Mouse (Mus musculus): Measurements from ENCODE around the gene Pgap2. TPM values are rescaled to one million over a fixed set of nuclear protein-coding genes. Genes with fewer than 3 reads are reported as not detected.
"Not testable (repeated sequence)": the region's sequence is repeated elsewhere in the genome, so short reads cannot be mapped to it uniquely, and the experiment has no call there.

Gene Pgap2
- polyA plus RNA-seq, 1 experiment from 2014 or later, result 98.9 TPM

GRCm38 (mm10) chr7:102256636-102257035 is 46.6 kb downstream of the Pgap2 start:
- Histone ChIP-seq H3K27ac (no peak overlapping the region), H3K9me3 (no peaks in the 10 kb centered on the region), H3K36me3 (no peaks in the 10 kb centered on the region), H3K4me2 (replicated peaks) (no peak overlapping the region), H3K4me1 (replicated peaks) (no peaks in the 10 kb centered on the region), H3K9ac (no peak overlapping the region), H3K27me3 (replicated peaks) (no peaks in the 10 kb centered on the region), H3K4me3 (replicated peaks) (no peak overlapping the region)
- 79% methylated on average over 3 of the region's 3 CpGs for WGBS
- ATAC-seq, result no peak

- no peaks in the 10 kb centered on the region for H3K36me3 ChIP-seq
- peak; percentile 75; the same call in 1 of the 2 replicates for ATAC-seq
- no peak overlapping the region for H3K27ac ChIP-seq
- no peak overlapping the region for H3K4me3 ChIP-seq (replicated peaks)
- H3K9me3 ChIP-seq, result no peaks in the 10 kb centered on the region
- H3K9ac ChIP-seq, result no peak overlapping the region
- no peaks in the 10 kb centered on the region for H3K27me3 ChIP-seq (replicated peaks)
- no peak overlapping the region for H3K4me2 ChIP-seq (replicated peaks)
- H3K4me1 ChIP-seq (replicated peaks), result no peaks in the 10 kb centered on the region
- WGBS, result 18% methylated on average over 4 of the region's 4 CpGs
These were observed 48.2 kb downstream of the Pgap2 start for GRCm38 (mm10) chr7:102258189-102258588.

- Histone ChIP-seq H3K27me3 (replicated peaks) (no peaks in the 10 kb centered on the region), H3K36me3 (no peaks in the 10 kb centered on the region), H3K27ac (no peak overlapping the region), H3K9me3 (no peaks in the 10 kb centered on the region), H3K4me3 (replicated peaks) (no peak overlapping the region), H3K9ac (no peak overlapping the region), H3K4me2 (replicated peaks) (no peak overlapping the region), H3K4me1 (replicated peaks) (no peaks in the 10 kb centered on the region)
- ATAC-seq, result no peak
- WGBS, result 61% methylated on average over 3 of the region's 3 CpGs
These were observed 48.7 kb downstream of the Pgap2 start for GRCm38 (mm10) chr7:102258753-102259152.

DNA sequence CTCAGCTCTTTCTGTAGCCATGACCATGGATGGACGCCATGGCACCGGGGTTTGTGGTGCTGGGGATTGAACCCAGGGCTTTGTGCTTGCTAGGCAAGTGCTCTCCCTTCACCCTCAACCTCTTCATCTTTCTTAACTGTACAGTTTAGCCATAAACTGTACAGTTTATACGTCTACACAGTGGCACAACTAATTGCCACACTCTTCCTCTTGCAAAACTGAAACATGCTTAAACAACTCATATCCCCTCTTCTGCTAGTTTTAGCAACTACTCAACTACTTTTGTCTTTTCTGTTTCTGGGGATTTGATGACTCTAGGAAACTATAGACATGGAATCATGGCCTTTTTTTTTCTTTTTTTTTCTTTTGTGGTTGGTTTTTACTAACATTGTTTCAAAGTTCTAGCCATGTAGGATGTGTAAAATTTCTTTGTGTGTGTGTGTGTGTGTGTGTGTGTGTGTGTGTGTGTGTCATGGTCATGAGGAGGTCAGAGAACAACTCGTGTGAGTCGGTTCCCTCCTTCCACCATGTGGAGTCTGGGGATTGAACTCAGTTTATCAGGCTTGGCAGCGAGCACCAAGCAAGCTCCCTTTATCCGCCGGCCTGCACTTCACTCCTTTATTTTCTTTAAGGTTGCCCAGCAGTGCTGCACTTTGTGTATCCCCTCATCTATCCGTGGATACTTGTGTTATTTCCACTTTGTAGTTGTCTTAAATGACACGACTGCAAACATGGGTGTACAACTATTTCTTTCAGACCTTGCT is 49.9 kb downstream of the Pgap2 start:
- 83% methylated on average over 10 of the region's 10 CpGs for WGBS
- ATAC-seq, result no peak
- Histone ChIP-seq H3K9me3 (no peaks in the 10 kb centered on the region), H3K4me2 (replicated peaks) (no peak overlapping the region), H3K27me3 (replicated peaks) (no peaks in the 10 kb centered on the region), H3K4me3 (replicated peaks) (no peak overlapping the region), H3K27ac (no peak overlapping the region), H3K4me1 (replicated peaks) (no peaks in the 10 kb centered on the region), H3K36me3 (no peaks in the 10 kb centered on the region), H3K9ac (no peak overlapping the region)

- ATAC-seq, result no peak
- WGBS, result 87% methylated on average over 1 of the region's 1 CpGs
- no peak overlapping the region for H3K4me2 ChIP-seq (replicated peaks)
These were observed 50.5 kb downstream of the Pgap2 start for GRCm38 (mm10) chr7:102260518-102260917.

DNA sequence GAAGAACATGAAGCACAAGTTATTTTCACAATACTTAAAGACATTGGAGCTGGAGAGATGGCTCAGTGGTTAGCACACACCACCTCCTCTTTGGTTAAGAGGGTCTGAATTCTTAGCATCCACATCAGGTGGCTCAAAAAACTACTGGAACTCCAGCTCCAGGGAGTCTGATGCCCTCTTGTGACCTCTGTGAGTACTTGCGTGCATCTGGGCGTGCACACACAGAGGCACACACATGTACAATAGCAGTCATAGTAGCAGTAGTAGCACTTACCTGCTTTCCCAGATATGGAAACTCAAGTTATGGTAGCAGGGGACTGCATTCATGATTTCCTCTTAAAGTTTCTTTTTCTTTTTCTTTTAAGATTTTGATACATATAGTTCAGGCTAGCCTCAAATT is 53.0 kb downstream of the Pgap2 start:
- H3K4me1 ChIP-seq (replicated peaks), result no peaks in the 10 kb centered on the region
- H3K27ac ChIP-seq, result no peak overlapping the region
- ATAC-seq, result no peak
- no peaks in the 10 kb centered on the region for H3K36me3 ChIP-seq
- H3K4me2 ChIP-seq (replicated peaks), result no peak overlapping the region
- H3K4me3 ChIP-seq (replicated peaks), result no peak overlapping the region
- WGBS, result 90% methylated on average over 2 of the region's 2 CpGs
- H3K27me3 ChIP-seq (replicated peaks), result no peaks in the 10 kb centered on the region
- no peaks in the 10 kb centered on the region for H3K9me3 ChIP-seq
- H3K9ac ChIP-seq, result no peak overlapping the region

More at GRCm38 (mm10) chr7:102260518-102260917, 50.5 kb downstream of the Pgap2 start:
- H3K36me3 ChIP-seq, result no peaks in the 10 kb centered on the region
- no peaks in the 10 kb centered on the region for H3K4me1 ChIP-seq (replicated peaks)
- H3K27ac ChIP-seq, result no peak overlapping the region
- no peaks in the 10 kb centered on the region for H3K9me3 ChIP-seq
- H3K4me3 ChIP-seq (replicated peaks), result no peak overlapping the region
- H3K27me3 ChIP-seq (replicated peaks), result no peaks in the 10 kb centered on the region
- no peak overlapping the region for H3K9ac ChIP-seq

DNA sequence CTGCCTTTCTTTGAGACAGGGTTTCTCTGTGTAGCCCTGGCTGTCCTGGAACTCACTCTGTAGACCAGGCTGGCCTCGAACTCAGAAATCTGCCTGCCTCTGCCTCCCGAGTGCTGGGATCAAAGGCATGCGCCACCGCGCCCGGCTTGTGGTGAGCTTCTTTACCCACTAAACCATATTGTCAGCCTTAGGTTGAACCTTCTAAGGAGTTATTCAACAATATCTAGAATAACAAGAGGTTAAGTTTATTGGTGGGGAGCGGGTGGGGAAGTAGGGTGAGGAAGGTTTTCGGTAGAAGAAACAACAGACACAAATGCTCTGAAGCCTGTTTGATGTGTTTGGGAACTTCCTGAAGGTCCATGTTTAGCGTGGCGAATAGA is 56.0 kb downstream of the Pgap2 start:
- H3K4me1 ChIP-seq (replicated peaks); H3K9ac ChIP-seq; H3K4me3 ChIP-seq (replicated peaks); H3K27me3 ChIP-seq (replicated peaks); H3K27ac ChIP-seq; H3K36me3 ChIP-seq; ATAC-seq; H3K9me3 ChIP-seq; H3K4me2 ChIP-seq (replicated peaks): not testable (repeated sequence)
- 89% methylated on average over 10 of the region's 10 CpGs for WGBS

DNA sequence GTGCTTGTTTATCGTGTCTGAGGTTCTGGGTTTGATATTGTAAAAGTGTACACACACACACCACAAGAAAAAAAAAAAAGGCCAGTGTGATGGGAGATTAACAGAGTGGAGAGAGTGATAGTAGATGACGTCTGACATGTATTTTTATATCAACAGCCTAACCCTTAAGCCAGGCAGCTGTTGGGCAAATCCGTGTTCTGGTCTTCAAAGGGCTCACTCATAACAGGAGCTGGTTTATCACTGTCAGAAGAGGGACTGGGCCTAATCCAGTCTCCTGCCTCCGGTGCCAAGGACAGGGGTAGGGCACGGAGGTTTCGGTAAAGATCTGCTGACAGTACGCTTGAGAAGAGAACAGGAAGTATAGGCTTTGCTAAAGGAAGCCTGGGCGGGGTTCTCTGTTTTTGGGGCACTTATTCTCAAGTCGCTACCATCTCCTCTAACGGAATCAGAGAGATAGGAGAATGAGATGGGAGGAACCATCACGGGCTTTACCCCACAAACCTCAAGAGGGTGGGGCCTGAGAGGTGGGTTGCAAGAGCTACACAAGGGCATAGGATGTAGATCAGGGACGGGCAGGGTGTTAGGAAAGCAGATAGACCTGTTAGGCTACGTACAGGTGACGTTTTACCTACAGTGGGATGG is 56.5 kb downstream of the Pgap2 start:
- H3K9me3 ChIP-seq, result no peaks in the 10 kb centered on the region
- H3K27ac ChIP-seq, result no peak overlapping the region
- 0 out of 2 replicates have a peak, but pooled peaks cover 6% of the 10 kb centered on the region for H3K4me1 ChIP-seq (replicated peaks)
- WGBS, result 48% methylated on average over 14 of the region's 14 CpGs
- H3K36me3 ChIP-seq, result no peaks in the 10 kb centered on the region
- peak overlapping the region; percentile 77; the same call in 1 of the 2 replicates for H3K4me2 ChIP-seq (replicated peaks)
- H3K27me3 ChIP-seq (replicated peaks), result no peaks in the 10 kb centered on the region
- peak; percentile 17 for ATAC-seq
- no peak overlapping the region for H3K9ac ChIP-seq
- no peak overlapping the region; the same call in 1 of the 2 replicates for H3K4me3 ChIP-seq (replicated peaks)

DNA sequence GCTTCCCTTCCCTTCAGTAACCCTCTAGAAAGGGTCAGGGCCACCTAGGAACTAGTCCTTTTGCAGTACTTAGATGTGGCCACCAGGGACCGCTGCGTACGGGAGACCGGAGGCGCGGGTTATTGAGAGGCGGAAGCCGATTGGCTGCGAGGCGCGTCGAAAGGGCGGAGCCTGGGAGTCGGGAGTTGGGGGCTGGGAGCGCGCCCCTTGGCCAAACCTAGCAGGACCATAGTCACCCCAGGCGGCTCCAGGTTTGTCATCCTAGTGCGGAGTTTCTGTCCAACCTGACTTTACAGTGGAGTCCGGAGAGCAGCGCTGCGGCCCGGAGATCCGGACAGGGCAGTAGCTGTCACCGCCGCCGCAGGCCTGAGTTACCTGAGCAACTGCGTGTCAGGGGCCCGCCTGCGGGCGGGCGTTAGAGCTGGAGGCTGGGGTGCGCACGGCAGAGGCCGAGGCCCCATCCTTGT is 57.1 kb downstream of the Pgap2 start:
- Histone ChIP-seq H3K27ac (peak overlapping the region; percentile 51; the same call in 1 of the 2 replicates), H3K36me3 (no peaks in the 10 kb centered on the region)
- 0% methylated on average over 34 of the region's 34 CpGs for whole genome bisulfite sequencing

DNA sequence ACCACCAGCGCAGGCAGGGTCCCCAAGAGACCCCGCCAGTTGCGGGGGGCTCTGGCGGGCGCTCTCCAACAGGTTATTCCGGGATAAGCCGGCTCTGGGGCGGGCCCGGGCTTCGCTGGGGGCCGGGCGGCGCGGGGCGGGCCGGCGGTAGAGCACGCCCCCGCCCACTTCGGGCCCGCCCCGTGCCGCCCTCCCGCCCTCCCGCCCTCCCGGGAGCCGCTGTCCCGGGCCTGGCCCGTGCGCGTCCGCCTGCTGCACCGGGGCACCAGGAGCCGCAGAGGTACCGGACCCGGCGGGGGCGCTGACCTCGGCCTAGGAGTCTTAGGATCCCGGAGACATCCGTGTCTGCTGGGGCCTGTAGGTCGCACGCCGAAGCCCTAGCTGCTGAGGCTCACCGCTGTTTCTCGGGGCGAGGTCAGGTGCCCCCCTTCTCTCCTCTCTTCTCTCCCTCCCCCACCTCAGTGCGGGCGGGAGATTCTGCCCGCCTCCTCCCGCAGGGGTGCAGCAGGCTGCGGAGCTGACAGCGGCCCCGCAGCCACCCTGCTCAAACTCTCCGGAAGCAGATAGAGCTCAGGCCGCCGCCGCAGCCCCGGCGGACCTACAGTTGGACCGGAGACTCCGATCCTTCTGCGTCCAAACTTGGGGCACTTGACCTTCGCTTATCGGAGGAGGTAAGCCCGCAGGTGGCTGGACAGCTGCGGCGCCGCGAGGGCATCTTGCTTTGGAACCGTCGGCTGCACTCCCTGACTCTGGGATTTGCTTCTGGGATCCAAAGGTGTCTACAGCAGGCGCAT is 57.8 kb downstream of the Pgap2 start, which contains the start of gene Stim1:
TSS of gene Stim1 (plus strand) at position 206 of the 794 bp plus-strand sequence.
- H3K36me3 ChIP-seq, result no peaks in the 10 kb centered on the region
- peak within 1 kb of the TSS; percentile 89 for H3K4me3 ChIP-seq (replicated peaks)
- H3K27me3 ChIP-seq (replicated peaks), result no peaks in the 10 kb centered on the region
- peak within 1 kb of the TSS; percentile 83 for H3K9ac ChIP-seq
- peak within 1 kb of the TSS; percentile 52; the same call in 1 of the 2 replicates for H3K27ac ChIP-seq
- ATAC-seq, result peak; percentile 98
- peak within 1 kb of the TSS; percentile 77 for H3K4me2 ChIP-seq (replicated peaks)
- H3K4me1 ChIP-seq (replicated peaks), result 0 out of 2 replicates have a peak, but pooled peaks cover 6% of the 10 kb centered on the region
- no peaks in the 10 kb centered on the region for H3K9me3 ChIP-seq
- WGBS, result under 1% methylated on average over 53 of the region's 73 CpGs

More for the DNA sequence above, 57.1 kb downstream of the Pgap2 start:
- peak overlapping the region; percentile 89 for H3K4me3 ChIP-seq (replicated peaks)
- H3K27me3 ChIP-seq (replicated peaks), result no peaks in the 10 kb centered on the region
- ATAC-seq, result peak; percentile 94
- peak overlapping the region; percentile 77 for H3K4me2 ChIP-seq (replicated peaks)
- peak overlapping the region; percentile 83 for H3K9ac ChIP-seq
- no peaks in the 10 kb centered on the region for H3K9me3 ChIP-seq
- H3K4me1 ChIP-seq (replicated peaks), result 0 out of 2 replicates have a peak, but pooled peaks cover 6% of the 10 kb centered on the region

DNA sequence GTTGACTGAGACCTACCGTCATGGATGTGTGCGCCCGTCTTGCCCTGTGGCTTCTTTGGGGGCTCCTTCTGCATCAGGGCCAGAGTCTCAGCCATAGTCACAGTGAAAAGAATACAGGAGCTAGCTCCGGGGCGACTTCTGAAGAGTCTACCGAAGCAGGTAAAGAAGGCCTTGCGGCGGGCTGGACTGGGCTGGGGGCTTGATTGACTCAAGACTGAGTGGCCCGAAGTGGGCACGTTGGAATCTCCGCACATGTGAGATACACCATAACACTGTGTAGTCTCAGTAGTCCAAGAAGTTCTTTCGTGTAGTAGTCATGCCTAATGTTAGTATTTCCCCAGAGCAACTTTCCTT is 58.4 kb downstream of the Pgap2 start:
- Histone ChIP-seq H3K4me3 (replicated peaks) (peak overlapping the region; percentile 89), H3K4me1 (replicated peaks) (0 out of 2 replicates have a peak, but pooled peaks cover 6% of the 10 kb centered on the region), H3K27ac (no peak overlapping the region), H3K36me3 (no peaks in the 10 kb centered on the region), H3K27me3 (replicated peaks) (no peaks in the 10 kb centered on the region), H3K9me3 (no peaks in the 10 kb centered on the region), H3K9ac (peak overlapping the region; percentile 83), H3K4me2 (replicated peaks) (peak overlapping the region; percentile 77)
- no peak for ATAC-seq
- 8% methylated on average over 12 of the region's 12 CpGs for WGBS

DNA sequence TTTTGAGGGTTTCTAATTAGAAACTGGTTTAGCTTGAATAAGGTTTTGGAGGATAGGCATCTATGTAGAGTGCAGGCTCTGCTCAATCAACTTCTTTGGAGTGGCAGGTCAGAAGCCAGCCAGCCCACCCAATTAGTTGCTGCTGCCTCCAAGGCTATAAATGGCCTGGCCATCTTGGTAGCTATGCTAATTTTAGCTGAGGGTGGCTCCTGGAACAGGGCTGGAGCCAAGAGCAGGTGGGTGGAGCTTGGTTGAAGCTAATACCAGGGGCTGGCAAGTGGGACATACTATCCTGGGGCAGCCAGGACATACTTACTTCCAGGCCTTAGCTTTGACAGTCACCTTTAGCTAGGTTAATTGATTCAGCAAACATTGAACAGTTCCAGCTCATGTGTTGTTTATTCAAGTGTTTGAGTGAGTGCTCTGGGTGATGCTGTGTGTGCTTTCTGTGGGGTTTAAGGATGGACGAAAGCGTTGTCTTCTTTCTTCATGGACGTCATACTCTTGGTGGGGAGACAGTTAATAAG is 62.5 kb downstream of the Pgap2 start:
- Histone ChIP-seq H3K36me3 (no peaks in the 10 kb centered on the region), H3K4me3 (replicated peaks) (no peak overlapping the region), H3K9me3 (no peaks in the 10 kb centered on the region), H3K9ac (no peak overlapping the region), H3K27ac (no peak overlapping the region), H3K4me1 (replicated peaks) (0 out of 2 replicates have a peak, but pooled peaks cover 6% of the 10 kb centered on the region), H3K27me3 (replicated peaks) (no peaks in the 10 kb centered on the region), H3K4me2 (replicated peaks) (no peak overlapping the region)
- 66% methylated on average over 3 of the region's 3 CpGs for WGBS
- ATAC-seq, result no peak
